Mouse (Mus musculus) neural tube, embryonic 14.5 days (tissue): Measurements from ENCODE around the gene Adgrf3. TPM values are rescaled to one million over a fixed set of nuclear protein-coding genes. Genes with fewer than 3 reads are reported as not detected.

Experiments
- ATAC-seq: fragments of 200-750 bp; cut with Nextera tagmentation; 2 replicates; pipeline ENCODE4 v1.8.0; 2017; ENCODE audit warnings: low read depth, mild to moderate bottlenecking, moderate TSS enrichment, moderate library complexity
- H3K27ac ChIP-seq: fragments of 300-500 bp; sonication (generic); 2 replicates; pipeline ENCODE4 v1.5.1; 2014; ENCODE audit warnings: low read depth, mild to moderate bottlenecking, control low read depth, low read length, moderate library complexity, mixed read lengths
- H3K27me3 ChIP-seq: fragments of 300-500 bp; sonication (generic); 2 replicates; pipeline ENCODE4 v1.6.1; 2014; ENCODE audit warnings: low read length; ENCODE audit not compliant: control insufficient read depth, insufficient read depth
- H3K36me3 ChIP-seq: fragments of 300-500 bp; sonication (generic); 2 replicates; pipeline ENCODE4 v1.6.1; 2014; ENCODE audit warnings: low read length, mixed read lengths; ENCODE audit not compliant: control insufficient read depth, insufficient read depth
- H3K4me1 ChIP-seq: fragments of 300-500 bp; sonication (generic); 2 replicates; pipeline ENCODE4 v1.6.1; 2014; ENCODE audit warnings: low read length; ENCODE audit not compliant: control insufficient read depth, insufficient read depth
- H3K4me2 ChIP-seq: fragments of 300-500 bp; sonication (generic); 2 replicates; pipeline ENCODE4 v1.6.1; 2014; ENCODE audit warnings: mild to moderate bottlenecking, low read depth, low read length, control low read depth
- H3K4me3 ChIP-seq: fragments of 300-500 bp; sonication (generic); 2 replicates; pipeline ENCODE4 v1.5.1; 2014; ENCODE audit warnings: low read depth, low read length, control low read depth, mixed read lengths
- H3K9ac ChIP-seq: fragments of 300-500 bp; sonication (generic); replicated peaks from 2 replicates; pipeline ENCODE4 v1.6.1; 2014; ENCODE audit warnings: low read depth, mild to moderate bottlenecking, control low read depth, low read length, mixed read lengths
- H3K9me3 ChIP-seq: fragments of 300-500 bp; sonication (generic); 2 replicates; pipeline ENCODE4 v1.6.1; 2016; ENCODE audit warnings: low read length; ENCODE audit not compliant: control insufficient read depth
- WGBS: fragments of 180-500 bp; shearing (Covaris S2); extraction: QIAGEN DNeasy Blood & Tissue Kit; methylation state at CpG from one replicate; pipeline ENCODE4 v1.1.7; 2014; 5-methylcytosine and 5-hydroxymethylcytosine counted together
- microRNA counts: library from miRNA; unstranded; fragments of <30 nt; microRNA quantifications from one replicate; lab custom pipeline; 2016
- microRNA-seq: library from miRNA; unstranded; fragments of <30 nt; microRNA quantifications from one replicate; pipeline ENCODE4, GENCODE M21; 2016
- polyA plus RNA-seq: library from polyadenylated mRNA; unstranded; fragments of >200 nt; fragmentation: Nextera tagmentation; extraction: Ambion mirVana; gene quantifications from 2 replicates; pipeline ENCODE4 v1.2.1, GENCODE M21; 2014

The Adgrf3 gene
- polyA plus RNA-seq, 1 experiment from 2014 or later = not detected

- H3K27ac ChIP-seq = no peak overlapping the region
- H3K9me3 ChIP-seq = no peaks in the 10 kb centered on the region
- H3K36me3 ChIP-seq = peaks cover 2% of the 10 kb centered on the region; the same call in 1 of the 2 replicates
- no peak overlapping the region for H3K4me3 ChIP-seq
- H3K4me1 ChIP-seq = peaks cover 9% of the 10 kb centered on the region
- H3K9ac ChIP-seq = no peak overlapping the region
- H3K27me3 ChIP-seq = no peaks in the 10 kb centered on the region
- no peak for ATAC-seq
- 74% methylated on average over 4 of the region's 4 CpGs for WGBS
- no peak overlapping the region for H3K4me2 ChIP-seq
Measured at GRCm38 (mm10) chr5:30152007-30152406, 53.5 kb downstream of the Adgrf3 start.

DNA sequence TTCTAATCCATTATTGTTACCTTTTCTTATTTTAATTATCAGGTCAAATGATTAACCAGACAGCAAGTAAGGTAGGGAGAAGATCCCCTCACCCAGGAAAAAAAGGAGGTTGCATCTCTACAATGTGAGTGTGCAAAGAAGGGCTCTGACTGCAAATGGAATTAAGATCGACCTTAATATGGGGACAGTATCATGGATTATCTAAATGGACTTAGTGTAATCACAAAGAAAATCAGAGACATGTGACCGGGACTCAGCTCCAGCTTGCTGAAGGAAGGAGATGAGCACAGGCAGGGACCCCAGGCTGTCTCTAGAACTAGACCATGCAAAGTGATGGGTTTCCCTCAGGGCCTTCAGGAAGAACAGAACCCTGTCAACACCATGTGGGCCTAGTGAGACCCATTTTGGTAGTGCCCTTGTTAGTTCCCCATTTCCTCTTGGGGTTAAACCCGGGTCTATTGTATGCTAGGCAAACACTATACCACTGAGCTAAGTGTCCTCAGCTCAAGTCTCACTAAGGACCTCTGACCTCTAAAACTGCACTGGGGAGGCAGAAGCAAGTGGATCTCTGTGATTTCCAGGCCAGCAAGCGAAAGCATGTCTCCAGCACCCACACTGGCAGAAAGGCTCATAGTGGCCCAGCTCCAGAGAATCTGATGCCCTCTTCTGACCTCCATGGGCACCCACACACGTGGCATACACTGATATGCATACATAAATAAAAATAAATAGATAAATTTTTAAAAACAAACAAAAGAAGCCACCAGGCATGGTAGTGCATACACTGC, 57.2 kb downstream of the Adgrf3 start:
- 90% methylated on average over 5 of the region's 5 CpGs for WGBS
- Histone ChIP-seq H3K9ac (no peak overlapping the region), H3K4me3 (no peak overlapping the region), H3K9me3 (no peaks in the 10 kb centered on the region), H3K27me3 (no peaks in the 10 kb centered on the region), H3K36me3 (peaks cover 28% of the 10 kb centered on the region), H3K4me2 (no peak overlapping the region), H3K4me1 (no peaks in the 10 kb centered on the region), H3K27ac (no peak overlapping the region)
- ATAC-seq = no peak

DNA sequence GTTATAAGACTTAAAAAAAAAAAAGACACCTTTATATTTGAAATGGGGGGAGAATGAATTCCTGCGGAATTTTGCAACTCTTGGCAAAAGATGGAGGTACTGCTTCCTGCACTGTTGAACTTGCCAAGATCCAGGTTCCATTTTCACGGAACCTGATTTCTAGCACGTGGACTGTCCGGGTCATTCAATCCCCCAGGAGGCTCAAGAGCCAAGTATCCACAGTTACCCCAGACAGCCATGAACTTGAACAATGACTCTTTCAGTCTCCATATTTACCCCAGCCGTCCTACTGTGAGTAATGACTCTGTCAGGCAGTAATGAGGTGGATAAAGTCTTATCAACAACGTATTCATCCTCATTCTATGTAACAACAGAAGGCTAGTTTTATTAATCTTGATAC, 59.0 kb downstream of the Adgrf3 start:
- Histone ChIP-seq H3K27ac (no peak overlapping the region), H3K27me3 (no peaks in the 10 kb centered on the region), H3K36me3 (peaks cover 44% of the 10 kb centered on the region), H3K4me2 (no peak overlapping the region), H3K9ac (no peak overlapping the region), H3K4me1 (no peaks in the 10 kb centered on the region), H3K4me3 (no peak overlapping the region), H3K9me3 (no peaks in the 10 kb centered on the region)
- 81% methylated on average over 6 of the region's 6 CpGs for WGBS
- ATAC-seq = no peak

MicroRNAs within 50 kb of the gene (microRNA counts, 519-probe panel; counts per million panel counts)
- microRNA mmu-miR-1960 (lab: Ali Mortazavi, UCI) = not detected

Small RNA genes within 50 kb of the gene (microRNA-seq; reads per million reads assigned to microRNA genes)
- gene Mir1960 = not detected

Other genes with a start within 250 kb of the Adgrf3 start
- gene Il6, start 192.6 kb downstream of the Adgrf3 start, polyA plus RNA-seq = not detected in 2 replicates
- 35.3 and 42.4 TPM in 2 replicates for gene Tyms, start 132.1 kb downstream of the Adgrf3 start, polyA plus RNA-seq
- 12.5 and 13.3 TPM in 2 replicates for gene Garem2, start 100.6 kb downstream of the Adgrf3 start, polyA plus RNA-seq
- gene 3110082J24Rik, start 99.6 kb downstream of the Adgrf3 start, polyA plus RNA-seq = 4.3 and 4.8 TPM in 2 replicates
- 55.2 and 71.0 TPM in 2 replicates for gene Hadha, start 50.6 kb downstream of the Adgrf3 start, polyA plus RNA-seq
- 54.5 and 67.6 TPM in 2 replicates for gene Hadhb, start 50.5 kb downstream of the Adgrf3 start, polyA plus RNA-seq
- gene Selenoi, start 26.9 kb upstream of the Adgrf3 start, polyA plus RNA-seq = 41.5 and 45.3 TPM in 2 replicates
- gene Drc1, start 75.7 kb upstream of the Adgrf3 start, polyA plus RNA-seq = 3.3 and 3.7 TPM in 2 replicates